Mouse (Mus musculus) olfactory bulb, adult 2 months (tissue): Measurements from ENCODE around the gene Olfr799.

Experiments used
- CTCF ChIP-seq: fragments of 200-500 bp; IDR thresholded peaks from 2 replicates; pipeline ENCODE4 v1.5.1; 2012; ENCODE audit warnings: low read depth, mild to moderate bottlenecking, low read length, moderate library complexity; ENCODE audit not compliant: insufficient read depth
- POLR2A ChIP-seq: fragments of 200-500 bp; IDR thresholded peaks from 2 replicates; pipeline ENCODE4 v1.6.1; 2012; ENCODE audit warnings: mild to moderate bottlenecking, low read depth, low read length, moderate library complexity; ENCODE audit not compliant: insufficient read depth

GRCm38 (mm10) chr10:129623251-129623650 is 14.0 kb upstream of the Olfr799 start:
- TF ChIP-seq CTCF (no peak), POLR2A (no peak)
